In the genomic region with DNA sequence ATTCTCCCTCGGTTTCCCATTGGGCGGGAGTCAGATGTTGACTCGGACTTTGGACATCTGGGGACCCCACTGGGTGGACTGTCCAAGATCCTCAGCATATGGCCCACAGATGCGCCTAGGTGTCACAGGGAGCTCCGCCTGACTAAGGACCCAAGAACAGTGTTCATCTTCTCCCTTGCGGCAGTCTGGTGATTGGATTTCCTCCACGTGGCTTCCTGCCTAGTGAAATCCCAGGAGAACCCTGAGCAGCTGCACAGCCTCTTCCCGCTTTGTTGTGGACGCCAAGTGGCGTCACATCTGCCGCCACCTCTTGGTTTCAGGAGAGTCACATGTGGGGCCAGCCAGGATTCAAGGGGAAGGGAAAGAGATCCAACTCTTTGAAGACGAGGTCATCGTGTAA, we compare ENCODE assay signal across 13 mouse cellular contexts.
DNase-seq lines count a peak whose midpoint lies in the region; ATAC-seq lines count a peak whose summit lies in the region.
"Had no signal": no experiment of that assay in that cellular context is flagged by ENCODE, and none has a peak within 500 bp of the region (broad histone marks: within the 10 kb centered on the region; RNA-seq: fewer than 3 reads in every experiment).

No protein-coding gene starts in this region.

- H3K27ac ChIP-seq in heart, embryonic 10.5 days: no peak overlapping the region
- H3K27ac ChIP-seq in forebrain, embryonic 14.5 days (ENCODE audit: low read depth, low read length): no peak overlapping the region
- H3K27ac ChIP-seq: hindbrain, embryonic 15.5 days; left cerebral cortex, adult 2 months; liver, embryonic 15.5 days; midbrain, embryonic 10.5 days; stomach, embryonic 15.5 days had no signal

- WGBS in heart, embryonic 10.5 days: 87% methylated on average over 13 of the region's 13 CpGs
- WGBS in forebrain, embryonic 14.5 days: 86% methylated on average over 13 of the region's 13 CpGs

- no peaks in the 10 kb centered on the region for H3K9me3 ChIP-seq in heart, embryonic 10.5 days
- no peaks in the 10 kb centered on the region for H3K9me3 ChIP-seq in forebrain, embryonic 14.5 days (replicated peaks; ENCODE audit: control insufficient read depth, low read length)
- H3K9me3 ChIP-seq: hindbrain, embryonic 15.5 days; liver, embryonic 15.5 days; midbrain, embryonic 10.5 days; stomach, embryonic 15.5 days had no signal

- H3K4me1 ChIP-seq in heart, embryonic 10.5 days: no peaks in the 10 kb centered on the region
- H3K4me1 ChIP-seq in forebrain, embryonic 14.5 days (ENCODE audit: control insufficient read depth, insufficient read depth, low read length): no peaks in the 10 kb centered on the region
- H3K4me1 ChIP-seq: hindbrain, embryonic 15.5 days; liver, embryonic 15.5 days; stomach, embryonic 15.5 days had no signal

- H3K4me2 ChIP-seq in forebrain, embryonic 14.5 days (ENCODE audit: low read length): no peak overlapping the region
- H3K4me2 ChIP-seq: hindbrain, embryonic 15.5 days; liver, embryonic 15.5 days; stomach, embryonic 15.5 days had no signal

- H3K4me3 ChIP-seq in heart, embryonic 10.5 days: no peak overlapping the region
- no peak overlapping the region for H3K4me3 ChIP-seq in forebrain, embryonic 14.5 days (ENCODE audit: low read depth, low read length)
- H3K4me3 ChIP-seq: hindbrain, embryonic 15.5 days; left cerebral cortex, adult 2 months; liver, embryonic 15.5 days; midbrain, embryonic 10.5 days; stomach, embryonic 15.5 days had no signal

- peak; percentile 37 to 40 for DNase-seq in heart, adult 18-20 months
- no peak for DNase-seq in heart, embryonic 10.5 days (ENCODE audit: low spot score)
- peak; percentile 48 for DNase-seq in testis, postnatal 10 days (ENCODE audit: low spot score)
- no peak for DNase-seq in testis, postnatal 14 days (ENCODE audit: low spot score)
- DNase-seq in heart, adult 9 months (ENCODE audit: low spot score in 2 of 2): peak; percentile 35 to 41
- no peak for DNase-seq in embryo, embryonic 11 days
- DNase-seq in forebrain, embryonic 14.5 days (ENCODE audit: low spot score): no peak
- no peak for DNase-seq in layer of hippocampus, adult 9-11 months

- no peak overlapping the region for H3K9ac ChIP-seq in forebrain, embryonic 14.5 days (ENCODE audit: low read length)
- H3K9ac ChIP-seq: hindbrain, embryonic 15.5 days; liver, embryonic 15.5 days; stomach, embryonic 15.5 days had no signal

- H3K36me3 ChIP-seq in heart, embryonic 10.5 days: no peaks in the 10 kb centered on the region
- H3K36me3 ChIP-seq in forebrain, embryonic 14.5 days (ENCODE audit: control insufficient read depth, insufficient read depth, low read length): no peaks in the 10 kb centered on the region
- H3K36me3 ChIP-seq: hindbrain, embryonic 15.5 days; liver, embryonic 15.5 days; midbrain, embryonic 10.5 days; stomach, embryonic 15.5 days had no signal

- no peaks in the 10 kb centered on the region for H3K27me3 ChIP-seq in heart, embryonic 10.5 days (ENCODE audit: insufficient read depth, poor library complexity, severe bottlenecking)
- no peaks in the 10 kb centered on the region for H3K27me3 ChIP-seq in forebrain, embryonic 14.5 days (replicated peaks; ENCODE audit: control insufficient read depth, insufficient read depth, low read length)
- H3K27me3 ChIP-seq: hindbrain, embryonic 15.5 days; liver, embryonic 15.5 days; stomach, embryonic 15.5 days had no signal

- no peak for ATAC-seq in forebrain, embryonic 14.5 days

Comparison
In these comparisons a context has a peak if more than half of its experiments do, and no peak if none do; other contexts are left out.
1. DNase-seq: peak in heart, adult 18-20 months (2 of 2), testis, postnatal 10 days (single experiment) and heart, adult 9 months (2 of 2); none in heart, embryonic 10.5 days (single experiment), testis, postnatal 14 days (single experiment), embryo, embryonic 11 days (single experiment), forebrain, embryonic 14.5 days (single experiment) and layer of hippocampus, adult 9-11 months (single experiment).